Mouse (Mus musculus): ENCODE results near the gene Mtmr10.

Mtmr10 gene

GRCm38 (mm10) chr7:64296286-64297010 is 9.0 kb downstream of the Mtmr10 start:
- no peak for DNase-seq

- no peak for DNase-seq
These were observed 22.8 kb downstream of the Mtmr10 start for GRCm38 (mm10) chr7:64310241-64310640.

GRCm38 (mm10) chr7:64310756-64311155 is 23.3 kb downstream of the Mtmr10 start:
- DNase-seq, result no peak

- no peak for DNase-seq
These were observed 25.4 kb downstream of the Mtmr10 start for GRCm38 (mm10) chr7:64312811-64313210.

- no peak for DNase-seq
These were observed 33.7 kb downstream of the Mtmr10 start for GRCm38 (mm10) chr7:64321125-64321524.

GRCm38 (mm10) chr7:64321658-64322057 is 34.2 kb downstream of the Mtmr10 start:
- DNase-seq, result no peak

- peak; percentile 91 to 95 for DNase-seq
These were observed 39.4 kb downstream of the Mtmr10 start for GRCm38 (mm10) chr7:64326892-64327291.

- DNase-seq, result no peak
These were observed 40.0 kb downstream of the Mtmr10 start for GRCm38 (mm10) chr7:64327486-64327885.

- no peak for DNase-seq
These were observed 43.9 kb downstream of the Mtmr10 start for GRCm38 (mm10) chr7:64331309-64331708.

GRCm38 (mm10) chr7:64332686-64333085 is 45.2 kb downstream of the Mtmr10 start:
- peak; percentile 38 to 50 for DNase-seq

GRCm38 (mm10) chr7:64347813-64348212 is 60.4 kb downstream of the Mtmr10 start:
- no peak for DNase-seq

- peak; percentile 64 for DNase-seq
These were observed 61.9 kb downstream of the Mtmr10 start for GRCm38 (mm10) chr7:64349147-64349861.

- peak; percentile 78 to 82 for DNase-seq
These were observed 63.6 kb downstream of the Mtmr10 start for GRCm38 (mm10) chr7:64351087-64351486.

- no peak for DNase-seq
These were observed 66.8 kb downstream of the Mtmr10 start for GRCm38 (mm10) chr7:64354206-64354605.

- no peak for DNase-seq
These were observed 69.2 kb downstream of the Mtmr10 start for GRCm38 (mm10) chr7:64356661-64357060.

GRCm38 (mm10) chr7:64357405-64357804 is 70.0 kb downstream of the Mtmr10 start:
- DNase-seq, result peak; percentile 58 to 65

GRCm38 (mm10) chr7:64358666-64359065 is 71.2 kb downstream of the Mtmr10 start:
- DNase-seq, result no peak

- no peak for DNase-seq
These were observed 72.6 kb downstream of the Mtmr10 start for GRCm38 (mm10) chr7:64359943-64360585.

- DNase-seq, result no peak
These were observed 73.1 kb downstream of the Mtmr10 start for GRCm38 (mm10) chr7:64360586-64360945.

GRCm38 (mm10) chr7:64365863-64366262 is 78.4 kb downstream of the Mtmr10 start:
- no peak for DNase-seq

- DNase-seq, result no peak
These were observed 82.4 kb downstream of the Mtmr10 start for GRCm38 (mm10) chr7:64369841-64370240.

GRCm38 (mm10) chr7:64371940-64372878 is 84.8 kb downstream of the Mtmr10 start:
- DNase-seq, result no peak

Data from cerebellum, postnatal 14 days (tissue).